Mouse (Mus musculus) small intestine, adult 2 months (tissue): ENCODE data around the gene Setd2.

Experiments used
- CTCF ChIP-seq: fragments of 200-500 bp; IDR thresholded peaks from 2 replicates; pipeline ENCODE4 v1.5.1; 2012; ENCODE audit warnings: low read depth, mild to moderate bottlenecking, control low read depth, inconsistent platforms, low read length, moderate library complexity, mixed read lengths; ENCODE audit not compliant: insufficient replicate concordance, insufficient read length; ENCODE audit errors: extremely low read depth
- POLR2A ChIP-seq: fragments of 200-500 bp; IDR thresholded peaks from 2 replicates; pipeline ENCODE4 v1.6.1; 2012; ENCODE audit warnings: low read depth, mild to moderate bottlenecking, control low read depth, inconsistent platforms, low read length, moderate library complexity

- TF ChIP-seq POLR2A, result no peak
- TF ChIP-seq CTCF, result no peak
Measured at GRCm38 (mm10) chr9:110535114-110535513, 2.7 kb downstream of the Setd2 start.
